Mouse (Mus musculus) heart, postnatal 25 days (tissue): ENCODE results near the gene Dpy30. TPM values are rescaled to one million over a fixed set of nuclear protein-coding genes. Genes with fewer than 3 reads are reported as not detected.
"Not testable (repeated sequence)": the region's sequence is repeated elsewhere in the genome, so short reads cannot be mapped to it uniquely, and the experiment has no call there.

Source experiments
- DNase-seq: peaks from one replicate; pipeline ENCODE4 v3.0.0; 2022; ENCODE audit warnings: low spot score
- intact Hi-C: fragments of 180-260 bp; cut with DNase I; formaldehyde crosslinking; loops from one replicate; pipeline ENCODE4 v1.15.1; 2025
- total RNA-seq, 2 experiments: library from RNA; stranded (reverse); gene quantifications; 2 replicates each; pipeline ENCODE4 v1.2.3; 2021

The Dpy30 gene
- 10 to 100 TPM; 49.0 to 49.1 TPM for total RNA-seq

GRCm38 (mm10) chr17:74323844-74324243 is at the start of gene Dpy30:
Gene Dpy30, minus strand, starts transcription at chr17:74323944.
- no peak for DNase-seq
- intact Hi-C loops = no loop called here

- no peak for DNase-seq
- intact Hi-C loops = no loop called here
Observed at GRCm38 (mm10) chr17:74363592-74363991, 39.8 kb upstream of the Dpy30 start.

DNA sequence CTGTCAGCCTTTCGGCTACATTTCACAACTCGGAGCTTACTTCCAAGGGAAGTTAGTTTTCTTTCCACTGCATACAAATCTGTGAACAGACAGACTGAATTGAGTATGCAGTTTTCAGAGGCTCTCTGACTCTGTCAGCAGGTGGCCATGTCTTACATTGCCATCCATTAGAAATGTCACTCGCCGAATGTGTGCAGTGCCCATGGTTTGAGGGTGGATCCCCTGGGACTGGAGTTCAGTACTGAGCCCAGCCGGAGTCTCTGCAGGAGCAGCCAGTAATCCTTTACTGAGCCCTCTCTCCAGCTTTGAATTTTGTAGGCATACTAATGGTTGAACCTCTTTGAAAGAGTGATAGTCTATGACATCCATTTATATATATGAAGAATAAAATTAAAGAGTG is 17.4 kb upstream of the Dpy30 start:
- no peak for DNase-seq
- intact Hi-C loops = no loop called here

- DNase-seq = peak; percentile 62
- intact Hi-C loops = loop anchor here (2.0 kb wide), 1 partner anchor 44 kb away; the partner anchor contains the start of gene Memo1
Observed at GRCm38 (mm10) chr17:74338937-74339804, 15.4 kb upstream of the Dpy30 start, which contains the start of gene Spast. Gene Spast, plus strand, starts transcription at chr17:74338987.

DNA sequence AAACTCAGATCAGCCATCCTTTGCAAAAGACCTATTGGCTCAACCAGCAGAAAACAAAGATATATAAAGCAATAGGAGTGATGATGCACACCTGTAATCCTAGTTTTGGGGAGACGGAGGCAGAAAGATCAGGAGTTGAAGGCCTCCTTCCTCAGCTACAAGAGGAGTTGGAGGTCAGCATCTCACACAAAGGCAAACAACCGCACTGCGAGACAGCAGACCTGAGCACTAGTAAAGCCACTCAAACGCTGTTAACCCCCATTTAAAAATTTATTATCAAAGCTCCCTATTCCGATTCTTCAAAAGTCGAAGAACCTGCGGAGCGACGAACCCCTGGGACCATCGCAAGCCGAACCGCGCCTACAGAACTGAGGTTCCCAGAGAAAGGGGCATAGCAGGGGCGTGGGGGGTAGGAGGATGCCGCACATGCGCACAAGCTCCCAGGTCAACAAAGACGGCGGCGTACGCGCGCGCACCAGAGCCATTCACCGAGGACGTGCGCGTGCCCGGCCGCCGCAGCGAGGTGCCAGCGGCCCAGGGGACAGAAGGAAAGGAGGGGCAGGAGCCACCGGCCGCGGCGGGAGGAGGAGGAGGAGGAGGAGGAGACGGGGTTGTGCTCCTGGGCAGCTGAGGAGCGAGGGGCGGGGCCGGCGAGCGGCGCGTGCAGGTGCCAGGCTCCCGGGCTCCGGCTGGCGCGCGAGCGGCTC is 14.6 kb upstream of the Dpy30 start:
- DNase-seq = peak; percentile 88
- intact Hi-C loops = loop anchor here (2.0 kb wide), 1 partner anchor 44 kb away; the partner anchor contains the start of gene Memo1

DNA sequence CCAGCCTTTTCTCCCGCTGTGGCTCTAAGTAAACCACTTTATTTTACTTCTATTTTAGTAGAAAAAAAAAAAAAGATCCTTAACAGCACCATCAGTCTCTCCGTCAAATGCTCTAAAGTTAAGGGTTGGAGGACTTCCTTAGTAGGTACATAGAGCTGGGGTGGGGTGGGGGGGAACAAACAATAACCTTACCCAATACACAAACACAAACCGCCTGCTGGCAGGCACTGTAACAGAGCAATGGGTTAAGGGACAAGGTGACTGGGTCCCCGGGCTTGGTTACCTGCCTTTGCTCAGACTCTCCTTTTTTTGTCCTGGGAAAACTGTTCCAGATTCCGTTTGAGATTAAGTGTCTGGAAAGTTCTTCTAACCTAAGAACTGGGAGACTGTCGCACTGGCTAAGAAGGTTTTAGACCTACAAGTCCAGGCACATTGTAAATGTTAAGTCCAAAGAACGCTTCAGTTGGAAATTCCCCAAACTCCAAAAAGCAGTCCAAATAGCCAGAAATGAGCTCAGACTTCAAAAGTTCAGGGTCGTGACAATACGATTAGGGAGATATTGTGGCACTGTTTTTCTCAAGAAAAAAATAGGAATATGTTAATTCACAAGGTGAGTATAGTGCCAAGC is 7.4 kb upstream of the Dpy30 start:
- no peak for DNase-seq
- intact Hi-C loops = no loop called here

- DNase-seq, intact Hi-C loops: not testable (repeated sequence)
Observed at GRCm38 (mm10) chr17:74328146-74328545, 4.4 kb upstream of the Dpy30 start.

GRCm38 (mm10) chr17:74327195-74327594 is 3.5 kb upstream of the Dpy30 start:
- intact Hi-C loops, DNase-seq: not testable (repeated sequence)

DNA sequence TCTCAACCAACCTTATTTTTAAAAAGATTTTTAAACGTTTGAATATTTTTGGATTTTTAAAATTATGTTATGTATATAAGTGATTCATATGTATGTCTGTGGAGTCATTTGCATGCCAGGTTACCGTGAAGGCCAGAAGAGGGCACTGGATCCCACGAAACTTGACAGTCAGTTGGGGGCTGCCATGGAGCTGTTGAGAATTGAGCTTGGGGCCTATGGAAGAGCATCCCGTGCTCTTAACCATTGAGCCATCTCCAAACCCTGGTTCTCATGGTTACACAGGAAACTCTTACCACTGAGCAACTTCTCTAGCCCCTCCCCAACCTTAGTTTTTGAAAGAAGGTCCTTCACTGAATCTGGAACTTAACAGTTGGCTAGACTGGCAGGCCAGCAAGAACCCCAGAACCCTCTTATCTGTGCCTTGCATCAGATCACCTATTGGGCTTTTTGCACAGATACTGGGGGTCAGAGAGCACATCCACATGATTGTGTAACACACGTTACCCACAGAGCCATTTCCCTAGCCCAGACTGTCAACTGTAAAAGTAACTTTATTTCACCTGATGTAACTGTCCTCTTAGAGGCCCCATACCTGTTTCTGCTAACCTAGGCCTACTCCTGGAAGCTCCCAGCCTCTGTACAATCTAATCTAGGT is 1.2 kb downstream of the Dpy30 start:
- DNase-seq = no peak
- intact Hi-C loops = no loop called here

GRCm38 (mm10) chr17:74318721-74319120 is 5.0 kb downstream of the Dpy30 start:
- intact Hi-C loops = loop anchor here (5.0 kb wide), 1 partner anchor 296 kb away; no protein-coding TSS in a partner anchor
- DNase-seq = no peak

GRCm38 (mm10) chr17:74316309-74316863 is 7.4 kb downstream of the Dpy30 start:
- intact Hi-C loops = loop anchor here (5.0 kb wide), 1 partner anchor 294 kb away; no protein-coding TSS in a partner anchor
- peak; percentile 85 for DNase-seq

- intact Hi-C loops = loop anchor here (2.0 to 5.0 kb wide), 2 partner anchors 17 to 293 kb away; no protein-coding TSS in a partner anchor
- no peak for DNase-seq
Observed at GRCm38 (mm10) chr17:74315445-74316308, 8.1 kb downstream of the Dpy30 start.

DNA sequence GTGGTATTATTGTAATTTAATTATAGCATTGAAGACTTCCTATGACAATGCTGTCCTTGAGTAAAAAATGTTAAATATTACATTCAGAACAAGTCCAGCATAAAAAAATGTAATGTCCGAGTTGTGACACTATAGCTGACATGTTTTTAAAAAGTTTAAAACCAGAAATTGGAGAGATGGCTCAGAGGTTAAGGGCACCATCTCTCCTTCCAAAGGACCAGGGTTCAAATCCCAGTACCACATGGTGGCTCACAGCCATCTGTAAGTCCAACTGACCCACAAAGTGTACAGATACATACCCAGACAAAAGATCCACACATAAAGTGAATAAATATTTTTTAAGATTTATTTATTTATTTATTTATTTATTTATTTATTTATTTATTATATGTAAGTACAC is 17.7 kb downstream of the Dpy30 start:
- DNase-seq = no peak
- intact Hi-C loops = no loop called here

GRCm38 (mm10) chr17:74305616-74306015 is 18.1 kb downstream of the Dpy30 start:
- intact Hi-C loops = no loop called here
- DNase-seq = no peak

- no peak for DNase-seq
- intact Hi-C loops = no loop called here
Observed at GRCm38 (mm10) chr17:74304060-74304459, 19.7 kb downstream of the Dpy30 start.

DNA sequence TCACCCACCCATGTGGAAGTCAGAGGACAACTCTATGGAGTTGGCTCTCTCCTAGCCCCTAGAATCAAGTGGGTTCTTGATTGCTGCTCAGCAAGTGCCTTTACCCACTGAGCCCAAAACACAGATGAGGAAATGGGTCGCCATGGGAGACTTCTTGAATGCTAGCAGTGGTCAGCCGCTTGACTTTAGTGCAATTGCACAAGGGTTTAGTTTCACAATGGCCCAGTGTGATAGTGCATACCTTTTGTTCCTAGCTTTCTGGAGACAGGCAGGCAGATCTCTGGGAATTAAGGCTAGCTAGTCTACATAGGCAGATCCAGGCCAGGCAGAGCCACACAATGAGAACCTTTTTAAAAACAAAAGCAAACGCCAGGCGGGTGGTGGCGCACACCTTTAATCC is 23.7 kb downstream of the Dpy30 start:
- intact Hi-C loops = no loop called here
- no peak for DNase-seq

DNA sequence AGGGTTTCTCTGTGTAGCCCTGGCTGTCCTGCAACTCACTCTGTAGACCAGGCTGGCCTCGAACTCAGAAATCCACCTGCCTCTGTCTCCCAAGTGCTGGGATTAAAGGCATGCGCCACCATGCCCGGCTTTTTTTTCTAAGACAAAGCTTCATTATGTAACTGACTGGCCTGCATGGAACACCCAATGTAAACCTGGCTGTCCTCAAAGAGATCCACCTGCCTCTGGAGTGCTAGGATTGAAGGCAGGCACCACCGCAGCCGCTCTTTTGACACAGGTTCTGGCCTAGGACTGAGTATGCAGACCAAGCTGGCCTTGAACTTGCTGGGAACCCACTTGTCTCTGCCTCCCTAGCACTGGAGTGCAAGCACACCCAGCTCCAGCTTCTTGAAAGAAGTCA is 26.8 kb downstream of the Dpy30 start:
- intact Hi-C loops = loop anchor here (5.0 kb wide), 1 partner anchor 275 kb away; no protein-coding TSS in a partner anchor
- not testable (repeated sequence) for DNase-seq

GRCm38 (mm10) chr17:74296076-74296823 is 27.5 kb downstream of the Dpy30 start:
- DNase-seq = no peak
- intact Hi-C loops = loop anchor here (5.0 kb wide), 1 partner anchor 274 kb away; no protein-coding TSS in a partner anchor
